Mouse (Mus musculus): Measurements from ENCODE around the gene Cyp2d9.
A peak's percentile ranks its signal among the peaks of the same experiment; 100 is the strongest.
"Not testable (repeated sequence)": the region's sequence is repeated elsewhere in the genome, so short reads cannot be mapped to it uniquely, and the experiment has no call there.

Cyp2d9 gene

DNA sequence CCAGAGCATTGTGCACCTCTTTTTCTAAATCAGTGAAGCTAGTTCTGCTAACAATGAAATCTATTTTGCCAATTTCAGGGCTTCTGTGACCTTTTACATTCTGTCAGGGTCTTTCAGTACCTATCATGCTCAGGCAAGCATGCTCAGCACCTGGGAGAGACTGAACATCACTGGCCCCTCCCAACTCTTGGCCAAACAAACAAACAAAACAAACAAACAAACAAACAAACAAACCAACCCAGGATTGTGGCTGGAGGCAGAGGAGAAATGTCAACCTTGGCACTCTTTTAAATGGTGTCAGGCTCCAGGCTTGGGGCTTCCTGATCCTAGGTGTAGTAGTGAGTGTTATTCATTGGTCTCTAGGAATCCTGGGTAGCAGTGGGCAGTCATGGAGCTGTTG lies at the start of gene Cyp2d9:
Gene Cyp2d9 (plus strand): TSS at position 301 of the 400 bp plus-strand sequence.
- no peak for DNase-seq

DNA sequence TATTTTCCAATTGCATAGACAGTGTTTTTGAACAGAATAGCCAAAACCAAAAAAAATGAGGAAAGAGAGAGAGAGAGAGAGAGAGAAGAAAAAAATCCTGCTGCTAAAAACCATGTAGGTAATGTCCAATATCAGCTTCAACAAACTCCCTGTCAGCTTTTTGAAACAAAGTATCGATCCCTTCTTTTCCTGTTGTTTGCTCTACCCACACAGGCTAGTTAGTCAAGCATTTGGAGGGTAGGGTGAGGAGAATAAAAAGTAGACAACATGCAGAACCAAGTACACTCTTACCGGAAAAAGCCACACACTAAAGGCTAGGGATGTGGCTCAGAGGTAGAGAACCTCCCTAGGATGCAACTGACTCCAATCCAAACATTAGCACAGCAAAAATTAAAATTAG lies 47.5 kb upstream of the Cyp2d9 start:
- DNase-seq: no peak

DNA sequence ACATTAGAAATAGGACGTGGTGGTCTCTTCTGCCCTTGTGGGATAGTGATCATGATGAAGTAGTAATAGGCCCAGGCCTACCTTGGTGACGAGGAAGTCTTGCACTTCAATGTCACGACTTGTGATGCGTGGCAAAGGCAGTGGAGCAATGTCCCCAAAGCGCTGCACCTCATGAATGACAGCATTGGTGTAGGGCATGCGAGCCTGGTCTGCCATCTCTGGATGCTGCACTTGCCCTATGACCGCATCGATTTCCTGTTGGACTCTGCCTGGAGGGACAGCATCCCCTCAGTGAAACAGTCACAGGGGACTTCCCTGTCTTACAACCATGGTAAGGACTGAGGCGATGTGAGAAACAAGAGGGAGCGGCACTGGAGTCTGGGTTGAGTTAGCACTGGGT lies 43.3 kb upstream of the Cyp2d9 start:
- not testable (repeated sequence) for DNase-seq

GRCm38 (mm10) chr15:82393922-82394321 lies 39.3 kb upstream of the Cyp2d9 start, which contains the start of gene Cyp2d11:
Gene Cyp2d11, minus strand, starts transcription at chr15:82394022.
- not testable (repeated sequence) for DNase-seq

GRCm38 (mm10) chr15:82395955-82396354 lies 37.3 kb upstream of the Cyp2d9 start:
- not testable (repeated sequence) for DNase-seq

- no peak for DNase-seq
Observed at GRCm38 (mm10) chr15:82401516-82401915, 31.7 kb upstream of the Cyp2d9 start.

DNA sequence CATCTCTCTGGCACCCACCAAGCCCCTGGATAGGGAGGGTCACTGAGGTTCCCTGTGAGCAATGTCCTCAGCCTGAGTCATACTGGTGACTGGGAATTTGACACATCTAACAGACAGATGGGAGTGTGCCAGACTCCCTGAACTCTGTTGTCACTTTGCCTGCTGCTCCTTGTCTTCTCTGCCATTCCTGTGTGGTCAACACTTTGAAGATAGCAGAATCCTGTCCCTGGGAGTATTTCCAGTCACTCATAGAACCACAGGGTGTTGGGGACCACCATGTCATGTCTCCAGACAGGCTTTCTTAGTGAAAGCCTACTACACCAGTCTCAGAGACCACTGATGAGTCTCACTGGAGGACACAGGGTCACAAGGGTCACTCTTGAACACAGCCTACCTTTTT lies 31.1 kb upstream of the Cyp2d9 start:
- no peak for DNase-seq

DNA sequence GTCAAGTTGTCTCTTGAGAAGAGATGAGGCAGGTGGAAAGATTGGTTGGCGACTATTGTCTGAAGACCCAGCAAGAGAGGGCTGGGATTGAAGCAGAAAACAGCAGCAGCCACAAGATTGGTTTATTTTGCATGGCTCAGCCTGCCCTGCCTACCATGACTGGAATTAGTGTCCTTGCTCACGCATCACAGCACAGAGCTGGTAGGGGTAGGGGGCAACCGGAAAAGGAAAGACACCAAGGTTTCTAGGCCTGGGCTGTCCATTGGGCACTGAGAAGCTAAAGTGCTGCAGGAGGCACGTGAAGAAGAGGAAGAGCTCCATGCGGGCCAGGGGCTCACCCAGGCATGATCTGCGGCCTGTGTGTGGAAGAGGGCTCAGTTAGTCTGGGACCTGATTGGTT lies 30.5 kb upstream of the Cyp2d9 start:
- DNase-seq: no peak

GRCm38 (mm10) chr15:82403606-82404005 lies 29.6 kb upstream of the Cyp2d9 start:
- no peak for DNase-seq

GRCm38 (mm10) chr15:82404163-82404562 lies 29.1 kb upstream of the Cyp2d9 start:
- DNase-seq: no peak

- no peak for DNase-seq
Observed at GRCm38 (mm10) chr15:82406981-82407380, 26.3 kb upstream of the Cyp2d9 start, which contains the start of gene Cyp2d10. Gene Cyp2d10, minus strand, starts transcription at chr15:82407195.

- no peak for DNase-seq
Observed at GRCm38 (mm10) chr15:82407536-82407935, 25.7 kb upstream of the Cyp2d9 start.

DNA sequence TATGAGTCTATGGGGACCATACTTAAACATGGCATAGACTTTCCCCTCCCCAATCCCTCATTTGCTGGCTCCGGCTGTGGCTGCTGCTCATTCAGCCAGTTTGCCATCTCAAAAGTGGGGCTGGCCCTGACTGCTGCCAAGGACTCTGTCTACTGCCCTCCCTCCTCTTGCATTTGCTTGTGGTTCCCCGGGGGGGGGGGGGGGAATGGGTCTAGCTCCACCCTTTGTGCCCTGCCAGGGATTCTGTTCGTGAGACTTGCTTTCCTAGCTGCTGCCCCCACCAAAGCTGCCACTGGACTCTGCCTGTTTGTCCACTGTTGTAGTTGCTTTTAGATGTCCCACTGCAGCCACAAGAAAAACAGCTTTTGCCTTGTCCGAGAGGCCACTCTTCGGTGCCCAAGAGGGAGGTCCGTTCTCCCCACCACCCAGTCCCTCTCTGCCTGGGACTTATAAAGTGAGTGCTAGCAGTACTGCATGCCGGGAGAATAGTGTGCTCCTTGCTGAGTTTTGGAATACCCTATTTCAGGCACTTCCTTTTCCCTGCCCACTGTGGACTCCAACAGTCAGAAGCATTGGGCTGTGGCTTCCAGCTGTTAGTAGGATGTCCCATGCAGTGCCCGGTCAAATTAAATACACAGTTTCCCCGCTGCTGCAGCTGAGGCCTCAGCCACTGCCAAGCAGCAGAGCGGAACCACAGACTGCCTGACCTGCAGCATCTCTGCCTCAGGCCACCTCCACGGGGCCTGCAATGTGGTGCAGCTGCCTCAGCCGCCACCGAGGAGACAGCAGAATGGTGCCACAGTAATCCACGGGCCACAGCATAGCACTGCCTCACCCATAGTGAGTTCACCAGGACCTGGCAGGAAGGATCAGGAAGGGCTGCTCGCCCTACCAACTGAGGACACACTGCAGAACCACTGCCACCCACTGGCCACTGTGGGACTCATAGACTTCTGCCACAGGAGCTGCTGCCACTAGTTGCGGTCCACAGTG lies 16.1 kb upstream of the Cyp2d9 start:
- DNase-seq: peak; percentile 94

DNA sequence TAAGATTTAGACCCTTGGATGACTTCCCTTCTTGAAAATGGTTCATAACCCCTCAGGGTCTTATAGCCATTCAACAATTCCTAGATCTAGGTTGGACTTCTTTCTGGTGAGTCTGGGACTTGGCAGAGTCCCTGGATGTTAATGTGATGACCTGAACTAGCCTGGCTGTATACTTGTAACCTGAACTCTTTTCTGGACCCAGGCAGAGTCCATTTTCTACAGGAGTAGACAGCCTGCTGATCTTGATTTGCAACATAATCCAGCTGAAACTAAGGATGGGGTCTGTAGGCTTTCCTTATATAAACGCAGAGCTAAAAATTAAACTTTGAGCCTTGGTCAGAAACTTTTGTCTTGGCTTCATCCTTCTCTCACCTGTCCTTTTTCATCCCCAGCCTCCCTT lies 14.6 kb upstream of the Cyp2d9 start:
- DNase-seq: no peak

DNA sequence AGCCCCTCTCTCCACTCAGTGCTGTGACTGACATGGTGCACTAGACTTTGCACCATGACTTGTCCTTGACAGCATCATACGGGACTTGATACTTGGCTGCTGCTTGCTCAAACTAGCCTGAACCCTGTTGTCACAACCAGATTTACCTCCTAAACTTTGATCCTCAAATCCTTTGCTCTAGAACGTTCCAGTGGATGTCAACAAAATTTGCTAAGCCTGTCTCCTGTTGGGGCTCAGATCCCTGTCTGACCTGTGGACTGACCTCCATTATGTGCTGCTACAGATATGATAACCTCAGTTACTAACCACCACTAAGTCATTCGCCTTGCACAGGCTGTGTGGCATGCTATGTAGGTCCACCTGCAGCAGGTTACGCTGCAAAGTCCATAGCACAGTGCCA lies 10.3 kb upstream of the Cyp2d9 start:
- DNase-seq: no peak

DNA sequence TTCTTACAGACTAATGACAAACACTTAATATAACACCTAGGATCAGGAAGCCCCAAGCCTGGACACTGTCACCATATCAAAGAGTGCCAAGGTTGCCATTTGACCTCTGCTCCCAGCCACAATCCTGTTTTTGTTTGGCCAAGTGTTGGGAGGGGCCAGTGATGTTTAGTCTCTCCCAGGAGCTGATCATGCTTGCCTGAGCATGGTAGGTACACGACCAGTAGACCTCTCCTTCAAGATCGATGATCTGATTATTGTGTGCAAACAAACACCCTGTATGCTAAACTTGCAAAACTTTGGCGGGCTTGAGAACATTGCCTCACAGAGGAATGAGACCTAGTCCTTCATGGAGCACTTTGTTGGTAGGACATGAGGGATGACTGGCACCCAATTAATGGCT lies 9.8 kb upstream of the Cyp2d9 start:
- no peak for DNase-seq

GRCm38 (mm10) chr15:82433621-82434020 lies 384 bp downstream of the Cyp2d9 start:
- no peak for DNase-seq

DNA sequence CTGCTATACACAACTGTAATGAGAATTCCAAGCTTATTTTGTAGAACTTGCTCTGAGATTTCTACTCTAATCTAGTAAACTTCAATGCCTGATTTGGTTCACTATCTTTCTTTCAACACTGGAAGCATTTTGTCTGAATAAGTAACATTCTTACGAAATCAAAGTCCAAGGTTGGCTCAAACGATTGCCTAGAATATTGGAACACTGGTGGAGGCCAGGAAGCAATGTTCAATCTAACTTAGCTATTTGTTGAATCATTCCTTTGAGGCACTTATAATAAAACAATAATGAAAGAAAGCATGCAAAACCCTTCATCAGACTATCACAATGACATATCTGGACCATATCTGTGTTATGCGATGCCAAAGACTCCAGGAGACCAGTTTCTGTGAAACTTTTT lies 1.3 kb downstream of the Cyp2d9 start:
- no peak for DNase-seq

DNA sequence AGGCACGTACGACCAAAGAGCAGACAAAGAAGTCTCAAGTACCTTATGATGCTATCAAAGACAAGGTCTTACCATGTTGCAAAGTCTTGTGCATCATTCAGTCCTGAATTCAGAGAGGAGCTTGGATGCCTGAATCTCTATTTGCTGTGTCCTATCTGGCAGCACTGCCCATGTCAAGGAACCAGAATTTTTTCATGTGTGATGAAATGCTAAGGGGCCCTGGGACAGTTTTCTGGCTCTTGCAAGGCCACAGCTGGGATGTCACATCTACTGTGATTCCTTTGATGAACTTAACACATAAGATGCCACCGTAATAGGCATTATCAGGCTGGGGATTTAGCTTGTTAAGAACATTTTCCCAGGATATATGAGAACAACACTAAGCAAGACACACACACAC lies 1.8 kb downstream of the Cyp2d9 start:
- DNase-seq: no peak

DNA sequence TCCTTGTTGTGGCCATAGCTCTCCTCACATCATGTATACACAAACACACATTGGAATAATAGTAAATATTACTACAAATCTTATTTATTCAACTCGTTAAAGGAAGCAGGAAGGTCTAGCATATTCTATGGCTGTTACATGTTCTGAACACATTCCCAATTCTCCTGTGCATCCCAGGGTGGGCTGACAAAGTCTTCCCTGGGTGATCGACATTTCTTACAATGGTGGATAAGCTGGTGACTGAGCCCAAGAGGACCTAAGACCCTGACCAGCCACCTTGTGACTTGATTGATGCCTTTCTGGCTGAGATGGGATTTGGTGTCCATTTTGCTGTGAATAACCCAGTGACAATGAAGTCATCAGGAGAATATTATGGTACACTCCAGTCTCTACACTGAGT lies 2.4 kb downstream of the Cyp2d9 start:
- no peak for DNase-seq

- DNase-seq: peak; percentile 60
Observed at GRCm38 (mm10) chr15:82437975-82438617, 4.9 kb downstream of the Cyp2d9 start.

DNA sequence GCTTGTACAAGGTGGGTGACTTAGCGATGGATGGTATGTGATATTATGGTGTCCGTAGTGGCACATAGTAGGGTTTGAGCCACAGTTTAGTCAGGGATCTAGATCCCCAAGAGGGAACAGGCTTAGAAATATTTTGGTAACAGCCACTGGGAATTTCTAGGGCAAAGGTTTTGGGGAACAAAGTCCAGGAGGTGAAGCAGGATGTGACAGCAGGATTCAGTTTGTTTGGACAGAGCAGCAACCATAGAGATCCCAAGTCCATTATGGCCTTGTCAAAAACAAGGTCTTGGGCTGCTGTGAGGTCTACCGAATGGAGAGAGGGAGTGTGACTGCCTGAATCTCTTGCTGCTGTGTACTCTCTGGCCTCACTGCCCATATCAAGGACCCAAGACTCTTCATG lies 10.4 kb downstream of the Cyp2d9 start:
- peak; percentile 58 for DNase-seq

DNA sequence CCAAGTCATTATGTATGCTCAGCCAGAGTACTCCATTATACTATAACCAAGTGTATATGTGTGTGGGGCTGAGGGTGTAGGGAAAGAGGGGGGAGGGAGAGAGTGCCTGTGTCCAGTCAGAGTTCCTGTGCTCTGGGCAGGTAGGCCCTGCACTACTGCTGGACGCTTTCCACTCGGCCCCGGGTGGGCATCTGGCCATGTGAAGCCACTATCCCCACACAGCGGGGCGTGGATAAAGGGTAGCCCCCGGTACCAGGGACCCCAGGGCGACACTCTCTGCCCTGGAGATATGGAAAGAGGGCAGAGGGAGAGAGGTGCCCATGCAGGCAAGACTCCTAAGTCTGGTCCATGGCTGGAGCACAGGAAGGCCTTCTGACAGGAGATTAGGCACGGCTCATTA lies 12.0 kb downstream of the Cyp2d9 start:
- no peak for DNase-seq

GRCm38 (mm10) chr15:82450045-82450444 lies 16.8 kb downstream of the Cyp2d9 start:
- peak; percentile 79 for DNase-seq

All from kidney, adult 9 months (tissue).